Mouse (Mus musculus) bone marrow, adult 2 months (tissue): ENCODE measurements around the gene Wdr83os. TPM values are rescaled to one million over a fixed set of nuclear protein-coding genes. Genes with fewer than 3 reads are reported as not detected.

Experiments
- H3K27ac ChIP-seq: fragments of 200-500 bp; 2 replicates; pipeline ENCODE4 v1.5.1; 2012; ENCODE audit warnings: low read depth, mild to moderate bottlenecking, control low read depth, inconsistent platforms, low read length; ENCODE audit not compliant: control insufficient read depth, poor library complexity, insufficient read depth
- H3K4me1 ChIP-seq: fragments of 200-500 bp; 2 replicates; pipeline ENCODE4 v1.6.1; 2011; ENCODE audit warnings: low read length; ENCODE audit not compliant: control insufficient read depth, insufficient read depth
- H3K4me3 ChIP-seq: fragments of 200-500 bp; replicated peaks from 2 replicates; pipeline ENCODE3; 2011; ENCODE audit warnings: mild to moderate bottlenecking, low read depth, low read length, control low read depth; ENCODE audit not compliant: control insufficient read depth
- CTCF ChIP-seq: fragments of 200-500 bp; IDR thresholded peaks from 2 replicates; pipeline ENCODE4 v1.5.1; 2011; ENCODE audit warnings: low read length, control low read depth; ENCODE audit not compliant: control insufficient read depth, insufficient read depth
- POLR2A ChIP-seq: fragments of 200-500 bp; IDR thresholded peaks from 2 replicates; pipeline ENCODE4 v1.6.1; 2011; ENCODE audit warnings: low read depth, mild to moderate bottlenecking, control low read depth, low read length, borderline replicate concordance; ENCODE audit not compliant: control insufficient read depth
- WGBS: fragments of 180-500 bp; shearing (Covaris S2); methylation state at CpG from one replicate; pipeline ENCODE4 v1.1.7; 2018; 5-methylcytosine and 5-hydroxymethylcytosine counted together
- polyA plus RNA-seq: library from polyadenylated mRNA; stranded (reverse); fragments of >200 nt; gene quantifications from 2 replicates; pipeline ENCODE4 v1.2.4, GENCODE M21; 2011; ENCODE audit warnings: low replicate concordance; ENCODE audit not compliant: missing spikeins, insufficient read depth, insufficient read length

Gene Wdr83os
- polyA plus RNA-seq, 1 experiment = 26.9 TPM

GRCm38 (mm10) chr8:85037366-85037680, 43.2 kb upstream of the Wdr83os start:
- peaks cover 1% of the 10 kb centered on the region; the same call in 1 of the 2 replicates for H3K4me1 ChIP-seq
- WGBS = 0% methylated on average over 14 of the region's 14 CpGs

GRCm38 (mm10) chr8:85037681-85038531, 42.6 kb upstream of the Wdr83os start:
- Histone ChIP-seq H3K4me1 (peaks cover 1% of the 10 kb centered on the region; the same call in 1 of the 2 replicates), H3K27ac (peak overlapping the region; percentile 7; the same call in 1 of the 2 replicates), H3K4me3 (peak overlapping the region; percentile 89)
- TF ChIP-seq CTCF = no peak
- WGBS = 1% methylated on average over 57 of the region's 57 CpGs

More at GRCm38 (mm10) chr8:85037366-85037680, 43.2 kb upstream of the Wdr83os start:
- H3K4me3 ChIP-seq = peak overlapping the region; percentile 89
- TF ChIP-seq CTCF (no peak), POLR2A (no peak)
- peak overlapping the region; percentile 92; the same call in 1 of the 2 replicates for H3K27ac ChIP-seq

- TF ChIP-seq CTCF (no peak), POLR2A (no peak)
- WGBS = 92% methylated on average over 6 of the region's 6 CpGs
- no peak overlapping the region for H3K27ac ChIP-seq
- no peak overlapping the region for H3K4me3 ChIP-seq
- no peaks in the 10 kb centered on the region for H3K4me1 ChIP-seq
These were observed 36.9 kb upstream of the Wdr83os start for GRCm38 (mm10) chr8:85043619-85044018.

GRCm38 (mm10) chr8:85057367-85057766, 23.2 kb upstream of the Wdr83os start:
- TF ChIP-seq POLR2A (no peak), CTCF (no peak)
- no peak overlapping the region for H3K27ac ChIP-seq
- H3K4me3 ChIP-seq = no peak overlapping the region
- H3K4me1 ChIP-seq = peaks cover 2% of the 10 kb centered on the region; the same call in 1 of the 2 replicates
- 67% methylated on average over 7 of the region's 7 CpGs for WGBS

- WGBS = under 1% methylated on average over 53 of the region's 53 CpGs
- TF ChIP-seq CTCF (no peak), POLR2A (no peak)
- peaks cover 2% of the 10 kb centered on the region; the same call in 1 of the 2 replicates for H3K4me1 ChIP-seq
- peak within 1 kb of the TSS; percentile 41; the same call in 1 of the 2 replicates for H3K27ac ChIP-seq
- H3K4me3 ChIP-seq = peak within 1 kb of the TSS; percentile 98
These were observed 20.5 kb upstream of the Wdr83os start, which contains the start of gene Fbxw9 for GRCm38 (mm10) chr8:85059879-85060616. Gene Fbxw9, plus strand, starts transcription at chr8:85060055.

- H3K4me1 ChIP-seq = peaks cover 2% of the 10 kb centered on the region; the same call in 1 of the 2 replicates
- no peak overlapping the region for H3K27ac ChIP-seq
- TF ChIP-seq CTCF = no peak
- no peak for TF ChIP-seq POLR2A
- WGBS = 87% methylated on average over 4 of the region's 4 CpGs
- H3K4me3 ChIP-seq = no peak overlapping the region
These were observed 17.9 kb upstream of the Wdr83os start for GRCm38 (mm10) chr8:85062603-85063002.

GRCm38 (mm10) chr8:85065213-85065612, 15.3 kb upstream of the Wdr83os start:
- Histone ChIP-seq H3K4me1 (peaks cover 2% of the 10 kb centered on the region; the same call in 1 of the 2 replicates), H3K27ac (no peak overlapping the region)
- 63% methylated on average over 2 of the region's 2 CpGs for WGBS

GRCm38 (mm10) chr8:85067155-85067554, 13.4 kb upstream of the Wdr83os start:
- WGBS = 94% methylated on average over 2 of the region's 2 CpGs

More at GRCm38 (mm10) chr8:85065213-85065612, 15.3 kb upstream of the Wdr83os start:
- TF ChIP-seq POLR2A (no peak), CTCF (no peak)
- H3K4me3 ChIP-seq = no peak overlapping the region

More at GRCm38 (mm10) chr8:85067155-85067554, 13.4 kb upstream of the Wdr83os start:
- H3K27ac ChIP-seq = no peak overlapping the region
- TF ChIP-seq POLR2A (no peak), CTCF (no peak)
- H3K4me3 ChIP-seq = no peak overlapping the region
- no peaks in the 10 kb centered on the region; the same call in 1 of the 2 replicates for H3K4me1 ChIP-seq
